In genomic region chr6:86276816-86277215, GRCm38 (mm10) we compare ENCODE assay signal across 8 mouse cellular contexts.
"Had no signal": no experiment of that assay in that cellular context is flagged by ENCODE, and none has a peak within 500 bp of the region (broad histone marks: within the 10 kb centered on the region; RNA-seq: fewer than 3 reads in every experiment).

No protein-coding gene starts in this region.

- DNase-seq: liver, postnatal 0 days; lung, adult 2 months; lung, postnatal 14 days; lung, postnatal 36 days; midbrain, embryonic 14.5 days; right cerebral cortex, postnatal 14 days; thymus, postnatal 25 days; thymus, postnatal 4 days had no signal
